Mouse (Mus musculus) left cerebral cortex, adult 8-10 months (tissue): ENCODE measurements around the gene Slain2. TPM values are rescaled to one million over a fixed set of nuclear protein-coding genes. Genes with fewer than 3 reads are reported as not detected.
"Not testable (repeated sequence)": the region's sequence is repeated elsewhere in the genome, so short reads cannot be mapped to it uniquely, and the experiment has no call there.

Experiments
- DNase-seq, 2 experiments: peaks; one replicate each; pipeline ENCODE4 v3.0.0; 2022; ENCODE audit warnings: low spot score in 2 of 2
- total RNA-seq, 4 experiments: library from RNA; stranded (reverse); gene quantifications; 2 replicates each; pipeline ENCODE4 v1.2.4; 2022

Slain2 gene
- total RNA-seq, 4 experiments from 2014 or later = 22.9 to 30.2 (median 24.6) TPM

DNA sequence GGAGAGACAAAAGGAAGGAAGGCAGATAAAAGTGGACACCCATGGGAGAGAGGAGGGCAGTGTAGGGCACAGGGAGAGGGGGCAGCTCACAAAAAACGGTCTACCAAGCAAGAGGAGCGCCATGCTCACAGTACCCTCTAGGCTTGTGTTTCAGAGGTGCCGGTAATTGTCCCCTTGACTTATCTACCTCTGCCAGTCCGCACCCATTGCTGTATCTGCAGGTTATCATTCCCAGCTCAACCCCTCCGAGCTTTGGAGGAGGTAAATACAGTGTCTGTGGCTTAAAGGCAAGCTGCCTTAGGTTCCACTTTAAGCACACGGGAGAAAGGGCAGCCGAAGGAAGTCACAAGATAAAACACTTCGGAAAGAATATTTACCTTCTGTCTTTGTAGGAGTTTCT is 14.8 kb upstream of the Slain2 start:
- no peak for DNase-seq

GRCm38 (mm10) chr5:72901866-72902265 is 12.2 kb upstream of the Slain2 start:
- no peak for DNase-seq

DNA sequence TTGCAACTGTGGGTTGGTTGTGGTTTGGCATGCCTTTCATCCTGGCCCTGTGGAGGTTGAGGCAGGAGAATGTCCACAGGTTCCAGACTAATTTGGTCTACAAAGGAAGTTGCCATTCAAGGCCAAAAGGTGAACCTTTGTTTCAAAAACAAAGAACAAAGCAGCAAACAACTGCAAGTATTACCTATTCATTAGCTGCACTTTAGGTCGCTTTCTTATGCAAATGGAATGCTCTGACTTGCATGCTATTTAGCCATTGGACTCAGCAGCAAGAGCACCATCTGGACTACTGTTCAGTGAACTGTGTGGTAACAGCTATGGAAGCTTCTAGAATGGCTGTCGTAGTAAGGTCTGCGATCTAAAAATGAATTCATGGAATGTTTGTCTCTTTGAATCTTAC is 11.8 kb upstream of the Slain2 start:
- no peak for DNase-seq

DNA sequence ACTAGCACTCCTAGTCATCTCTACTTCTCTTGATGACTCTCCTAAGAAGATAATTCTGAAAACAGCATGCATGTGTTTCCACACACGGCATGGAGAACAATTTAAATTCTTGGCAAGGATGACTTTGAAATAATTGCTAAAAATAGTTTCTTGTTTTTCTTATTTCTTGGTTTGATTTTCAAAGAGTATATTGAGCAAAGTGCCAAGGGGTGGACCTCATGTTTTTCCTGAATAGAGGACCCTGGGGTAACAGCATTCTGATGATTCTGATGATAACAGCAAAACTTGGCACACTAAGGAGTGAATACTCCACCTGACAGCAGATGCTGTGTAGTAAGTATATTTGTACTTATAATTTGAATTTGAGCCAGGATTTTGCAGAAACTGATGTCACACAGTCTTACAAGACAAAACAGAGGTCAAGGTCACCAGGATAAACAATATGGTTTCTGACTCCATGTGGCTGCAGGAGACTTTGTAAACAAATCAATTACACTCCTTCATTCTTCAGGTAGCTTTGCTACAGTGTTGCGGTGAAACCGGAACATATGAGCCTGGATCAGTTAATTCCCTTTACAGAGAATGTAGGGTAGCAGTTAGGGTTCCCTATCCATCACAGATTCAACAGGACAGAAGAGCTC is 11.1 kb upstream of the Slain2 start:
- no peak for DNase-seq

- no peak for DNase-seq
Observed at GRCm38 (mm10) chr5:72904903-72905790, 9.0 kb upstream of the Slain2 start.

- no peak for DNase-seq
Observed at GRCm38 (mm10) chr5:72907402-72907801, 6.7 kb upstream of the Slain2 start.

DNA sequence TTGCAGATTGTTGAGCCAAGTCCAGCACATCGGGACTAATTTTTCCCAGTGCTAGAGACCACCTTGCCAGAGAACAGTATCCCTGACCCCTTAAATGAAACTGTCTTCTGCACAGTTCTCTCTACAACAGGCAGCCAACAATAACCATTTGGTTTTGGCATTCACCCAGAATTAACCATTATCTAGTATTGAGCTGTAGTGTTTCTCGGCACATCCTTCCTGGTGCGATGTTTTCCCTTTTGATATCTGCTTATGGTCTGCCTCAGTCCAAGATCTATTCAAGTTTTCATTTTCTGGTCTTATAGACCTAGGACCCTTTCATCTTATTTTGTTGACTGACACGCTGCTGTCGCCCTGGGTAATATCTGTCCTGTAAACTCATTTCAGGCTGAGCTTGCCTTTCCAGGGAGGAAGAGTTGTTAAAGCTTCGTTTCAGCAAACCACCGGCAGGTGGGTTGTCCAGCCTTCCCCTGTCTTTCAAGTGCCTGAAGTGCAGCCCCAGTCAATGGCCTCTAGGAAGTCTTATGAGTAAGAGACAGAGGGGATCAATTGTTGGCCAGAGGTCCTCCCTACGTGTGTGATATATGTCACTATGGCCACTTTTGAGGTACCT is 5.7 kb upstream of the Slain2 start:
- DNase-seq = no peak

DNA sequence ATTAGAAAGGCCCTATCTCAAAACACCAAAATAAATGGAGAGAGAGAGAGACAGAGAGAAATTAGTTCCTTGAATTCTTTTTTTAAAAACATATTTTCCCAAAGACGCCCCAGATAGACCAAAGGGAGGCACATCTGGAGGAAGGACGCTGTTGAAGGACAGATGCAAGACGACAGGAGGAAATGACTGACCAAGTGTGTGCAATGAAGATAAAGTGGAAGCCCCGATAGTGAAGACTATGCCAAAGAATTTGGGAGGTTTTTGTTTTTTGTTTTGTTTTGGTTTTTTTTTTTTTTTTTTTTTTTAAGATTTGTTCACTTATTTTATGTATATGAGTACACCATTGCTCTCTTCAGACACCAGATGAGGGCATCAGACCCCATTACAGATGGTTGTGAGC is 4.7 kb upstream of the Slain2 start:
- no peak for DNase-seq

DNA sequence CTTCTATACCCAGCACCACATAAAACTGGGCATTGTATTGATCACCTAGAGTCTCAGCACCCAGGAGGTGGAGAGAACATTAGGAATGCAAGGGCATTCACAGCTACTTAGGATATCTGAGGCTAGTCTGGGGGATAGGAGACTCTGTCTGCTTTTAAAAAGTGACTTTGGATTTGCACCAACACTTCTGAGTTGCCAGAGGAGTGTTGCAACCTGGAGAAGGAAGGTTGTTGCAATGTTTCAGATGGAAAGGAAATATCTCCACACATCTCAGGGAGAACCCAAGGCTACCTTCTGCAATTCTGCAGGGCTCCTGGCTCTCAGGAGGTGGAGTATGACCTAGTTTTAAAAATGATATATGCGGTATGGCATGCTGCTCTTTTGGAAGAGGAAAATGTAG is 3.7 kb upstream of the Slain2 start:
- DNase-seq = no peak

- DNase-seq = no peak
Observed at GRCm38 (mm10) chr5:72911284-72911683, 2.8 kb upstream of the Slain2 start.

DNA sequence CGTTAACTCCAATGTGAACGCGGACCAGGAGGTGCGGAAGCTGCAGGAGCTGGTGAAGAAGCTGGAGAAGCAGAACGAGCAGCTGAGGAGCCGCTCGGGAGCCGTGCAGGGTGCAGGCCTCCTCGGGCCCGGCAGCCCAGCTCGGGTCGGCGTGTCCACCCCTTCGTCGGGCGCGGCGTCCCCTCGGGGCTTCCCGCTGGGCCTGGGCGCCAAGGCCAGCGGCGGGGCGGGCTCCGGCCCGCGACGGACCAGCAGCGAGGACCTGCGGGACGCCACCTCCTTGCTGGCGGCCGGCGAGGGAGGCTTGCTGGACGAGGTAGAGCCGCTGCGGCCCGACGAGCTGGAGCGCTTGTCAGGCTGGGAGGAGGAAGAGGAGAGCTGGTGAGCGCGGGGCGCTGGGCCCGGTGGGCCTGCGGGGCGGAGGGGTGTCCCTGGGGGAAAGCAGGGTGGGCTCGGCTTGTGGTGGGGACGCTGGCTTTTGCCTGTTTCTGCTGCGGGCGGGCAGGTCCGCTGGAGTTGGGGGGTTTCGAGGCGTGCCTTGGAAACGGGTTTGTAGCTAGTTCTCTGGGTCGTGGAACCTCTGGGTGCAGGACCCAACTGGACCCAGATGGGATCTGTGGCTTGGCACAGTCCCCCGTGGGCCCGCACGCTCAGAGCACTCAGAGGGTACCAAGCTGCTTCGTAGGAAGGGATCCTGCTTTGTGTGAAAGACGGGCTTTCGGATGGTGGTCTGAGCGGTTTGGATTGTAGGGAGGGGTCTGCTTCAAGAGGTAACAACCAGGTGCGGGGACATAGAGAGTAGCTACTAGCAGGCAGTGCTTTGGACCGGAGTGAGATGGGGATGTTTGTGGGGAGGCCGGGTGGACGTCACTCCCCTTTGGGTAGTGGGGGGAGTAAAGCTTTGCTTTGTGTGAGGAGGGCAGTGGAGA is 793 bp downstream of the Slain2 start:
- DNase-seq = peak; percentile 14 to 22

- no peak for DNase-seq
Observed at GRCm38 (mm10) chr5:72916048-72916447, 1.9 kb downstream of the Slain2 start.

- DNase-seq = no peak
Observed at GRCm38 (mm10) chr5:72916851-72917250, 2.7 kb downstream of the Slain2 start.

- no peak for DNase-seq
Observed at GRCm38 (mm10) chr5:72920416-72920815, 6.3 kb downstream of the Slain2 start.

- no peak for DNase-seq
Observed at GRCm38 (mm10) chr5:72921171-72921570, 7.1 kb downstream of the Slain2 start.

DNA sequence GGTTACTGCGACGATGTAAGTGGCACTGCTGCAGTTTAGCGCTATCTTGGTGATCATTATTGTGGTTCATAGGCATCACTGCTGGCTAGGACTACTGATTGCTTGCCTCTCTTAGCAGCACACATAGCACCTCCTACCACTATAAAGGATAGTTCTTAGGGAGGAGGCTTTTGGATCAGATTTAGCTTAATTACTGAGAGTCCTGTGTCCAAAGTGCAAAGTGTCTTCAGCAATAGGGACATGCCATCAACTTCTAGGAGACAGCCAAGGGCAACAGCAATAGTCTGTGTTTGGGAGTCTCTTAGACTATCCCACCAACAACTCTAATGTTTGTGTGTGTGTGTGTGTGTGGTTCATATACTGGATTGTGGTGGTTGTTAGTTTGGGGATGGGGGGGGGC is 8.7 kb downstream of the Slain2 start:
- DNase-seq = no peak

DNA sequence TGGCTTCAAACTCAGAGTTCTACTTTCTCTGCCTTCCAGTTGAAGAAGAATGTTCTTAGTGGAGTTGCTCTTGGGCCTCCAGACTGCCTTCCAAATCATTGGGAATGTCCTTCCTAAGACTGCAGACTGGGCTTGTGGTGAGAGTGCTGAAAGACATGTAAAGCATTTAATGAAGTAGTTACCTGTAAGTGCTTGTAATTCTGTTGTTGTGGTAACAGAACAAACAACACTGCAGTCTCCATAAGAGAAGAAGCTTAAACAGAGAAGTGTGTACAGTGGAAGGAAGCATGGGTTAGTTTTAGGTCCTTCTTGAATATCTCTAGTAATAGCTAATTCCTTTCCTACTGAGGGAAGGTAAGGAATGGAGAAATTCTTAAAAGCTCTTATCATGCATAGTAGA is 13.0 kb downstream of the Slain2 start:
- DNase-seq = no peak

DNA sequence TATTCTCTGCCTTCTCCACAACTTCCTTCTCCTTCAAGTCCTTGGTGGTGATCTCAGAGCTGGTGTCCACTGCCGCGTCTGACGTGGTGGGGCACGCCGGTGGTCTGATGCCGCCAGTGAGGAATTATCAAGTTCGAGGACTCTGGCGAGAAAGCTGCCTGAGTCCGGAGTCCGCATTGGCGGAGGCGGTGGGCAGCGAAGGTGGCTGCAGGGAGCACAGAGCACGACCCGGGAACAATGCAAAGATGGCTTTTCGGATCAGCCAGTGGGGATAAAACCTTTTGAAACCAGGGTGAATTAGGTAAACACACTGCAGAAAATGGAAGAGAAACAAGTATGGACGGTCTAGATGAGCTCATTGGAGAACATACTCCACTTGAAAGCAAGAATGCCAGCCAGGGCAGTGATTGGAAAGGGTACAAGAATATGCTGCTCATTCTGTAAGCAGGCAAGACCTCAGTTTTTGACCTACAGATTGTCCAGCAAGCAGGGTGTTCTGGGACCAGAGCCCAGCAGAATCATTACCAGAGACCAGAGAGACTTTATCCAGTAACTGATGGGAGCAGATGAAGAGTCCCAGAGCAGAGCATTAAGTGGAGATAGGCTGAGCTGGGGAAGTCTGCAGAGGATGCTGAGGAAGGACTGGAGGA is 19.0 kb downstream of the Slain2 start:
- DNase-seq = no peak

DNA sequence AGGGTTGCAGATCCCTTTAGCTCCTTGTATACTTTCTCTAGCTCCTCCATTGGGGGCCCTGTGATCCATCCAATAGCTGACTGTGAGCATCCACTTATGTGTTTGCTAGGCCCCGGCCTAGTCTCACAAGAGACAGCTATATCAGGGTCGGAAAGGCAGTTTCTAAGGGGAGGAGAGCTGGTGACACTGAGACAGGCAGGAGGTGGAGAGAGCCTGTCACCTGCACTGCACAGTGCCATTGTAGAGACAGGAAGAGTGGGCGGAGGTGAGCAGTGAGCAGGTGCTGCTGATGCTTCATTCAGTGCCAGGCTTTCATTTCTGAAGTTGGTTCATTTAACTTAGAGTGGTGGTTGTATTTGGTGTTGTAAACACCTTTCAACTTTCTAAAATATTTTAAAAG is 24.3 kb downstream of the Slain2 start:
- DNase-seq = not testable (repeated sequence)

- DNase-seq = no peak
Observed at GRCm38 (mm10) chr5:72939311-72939710, 25.2 kb downstream of the Slain2 start.

DNA sequence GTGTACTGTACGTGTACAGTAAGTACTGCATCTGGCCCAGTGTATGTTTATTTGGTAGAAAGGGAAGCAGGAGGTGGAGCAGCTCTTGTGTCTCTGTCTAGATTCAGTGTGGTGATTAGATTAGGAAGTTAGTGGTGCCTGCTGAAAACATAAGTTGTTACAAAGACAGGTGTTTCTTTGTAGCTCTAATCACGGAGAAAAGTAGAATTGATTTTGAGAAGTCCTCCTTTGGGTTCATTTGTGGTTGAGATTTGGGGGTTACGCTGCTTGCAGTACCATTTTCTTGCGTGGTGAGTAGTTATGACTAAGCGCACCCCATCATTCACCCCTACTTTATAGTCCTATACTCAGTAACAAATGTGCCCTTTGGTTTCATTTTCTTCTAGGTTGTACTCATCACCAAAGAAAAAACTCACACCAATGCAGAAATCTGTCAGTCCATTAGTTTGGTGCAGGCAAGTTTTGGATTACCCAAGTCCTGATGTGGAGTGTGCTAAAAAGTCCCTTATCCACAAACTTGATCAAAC is 26.9 kb downstream of the Slain2 start:
- no peak for DNase-seq
